Mouse (Mus musculus) retina, embryonic 14.5 days (tissue): ENCODE measurements around the gene Wipf2.
A peak's percentile ranks its signal among the peaks of the same experiment; 100 is the strongest.

Experiments used
- DNase-seq: peaks from one replicate; pipeline ENCODE4 v3.0.0-alpha.2; 2015; ENCODE audit warnings: low spot score

Wipf2 gene

DNA sequence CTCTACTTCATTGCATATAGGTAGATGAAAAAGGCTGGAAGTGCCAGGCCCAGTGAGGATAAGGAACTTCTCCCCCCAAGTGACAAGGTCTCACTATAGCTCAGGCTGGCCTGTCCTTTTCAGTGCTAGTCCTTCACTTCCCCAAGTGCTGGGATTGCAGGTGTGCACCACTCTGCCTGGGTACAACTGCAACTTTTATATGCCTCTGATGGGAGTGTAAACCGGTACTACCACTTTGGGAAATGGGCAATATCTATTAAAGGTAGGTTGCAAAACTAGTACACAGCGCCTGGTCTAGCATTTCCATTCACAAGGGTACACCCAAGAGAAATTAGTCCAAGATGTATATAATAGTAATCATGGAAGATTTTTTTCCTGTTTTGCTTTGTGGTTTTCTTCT lies 8.8 kb upstream of the Wipf2 start:
- DNase-seq, result no peak

DNA sequence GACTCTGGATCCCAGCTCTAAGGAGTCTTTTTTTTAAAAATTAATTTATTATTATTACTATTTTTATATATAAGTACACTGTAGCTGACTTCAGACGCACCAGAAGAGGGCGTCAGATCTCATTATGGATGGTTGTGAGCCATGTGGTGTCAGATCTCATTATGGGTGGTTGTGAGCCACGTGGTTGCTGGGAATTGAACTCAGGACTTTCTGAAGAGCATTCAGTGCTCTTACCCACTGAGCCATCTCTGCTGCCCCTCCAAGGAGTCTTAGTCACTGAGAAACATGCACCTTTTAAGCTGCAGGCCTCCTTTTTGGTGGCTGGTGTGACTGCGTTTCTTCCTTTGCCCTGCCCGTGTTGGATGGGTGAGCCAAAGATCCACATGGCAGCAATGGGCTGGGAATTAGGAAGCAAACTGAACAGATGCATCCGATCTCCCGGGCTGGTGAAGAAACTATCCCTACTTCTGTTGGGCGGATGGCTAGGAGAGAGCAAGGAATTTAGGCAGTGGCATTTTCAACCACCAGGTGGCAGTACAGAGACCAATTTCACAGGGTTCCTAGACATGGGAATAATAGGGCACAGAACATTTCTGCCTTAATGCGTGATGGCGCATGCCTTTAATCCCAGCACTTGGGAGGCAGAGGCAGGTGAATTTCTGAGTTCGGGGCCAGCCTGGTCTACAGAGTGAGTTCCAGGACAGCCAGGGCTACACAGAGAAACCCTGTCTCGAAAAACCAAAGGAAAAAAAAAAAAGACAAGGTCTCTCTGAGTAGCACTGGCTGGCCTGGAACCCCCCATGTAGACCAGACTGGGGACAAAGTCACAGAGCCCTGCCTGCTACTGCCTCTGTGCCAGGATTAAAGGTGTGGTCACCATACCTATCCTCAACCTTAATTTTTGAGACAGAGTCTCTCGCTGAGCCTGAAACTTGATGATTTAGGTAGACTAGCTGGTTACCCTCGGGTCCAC lies 4.4 kb upstream of the Wipf2 start:
- DNase-seq, result peak; percentile 97

DNA sequence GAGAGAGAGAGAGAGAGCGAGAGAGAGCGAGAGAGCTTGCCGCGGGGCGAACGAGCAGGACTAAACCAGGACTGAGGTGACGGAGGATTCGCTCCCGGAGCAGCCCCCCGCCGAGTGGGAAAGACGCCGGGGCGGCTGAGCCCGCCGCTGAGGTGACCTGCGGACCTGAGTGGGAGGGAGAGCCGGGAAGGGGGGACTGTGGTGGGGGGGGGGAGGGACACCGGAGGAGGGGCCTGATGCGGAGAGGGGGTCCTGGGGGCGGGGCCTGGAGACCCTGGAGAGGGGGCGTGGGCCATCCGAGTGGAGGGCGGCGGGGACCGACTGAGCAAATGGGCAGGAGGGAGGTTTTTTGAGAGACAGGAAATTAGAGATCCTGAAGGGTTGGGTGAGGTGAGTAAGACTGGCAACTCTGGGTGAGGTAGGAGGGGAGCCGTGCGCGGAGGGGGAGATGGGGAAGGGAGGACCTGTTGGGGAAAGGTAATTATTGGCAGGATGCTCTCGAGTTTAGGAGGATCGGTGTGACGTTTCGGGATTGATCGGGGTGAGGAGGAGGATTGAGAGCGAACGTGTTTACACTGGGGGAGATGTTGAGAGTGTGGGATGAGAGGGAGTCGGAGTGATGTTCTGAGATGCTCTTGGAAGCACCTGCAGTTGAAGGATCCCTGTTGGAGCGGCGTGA lies 452 bp downstream of the Wipf2 start:
- peak; percentile 78 for DNase-seq

DNA sequence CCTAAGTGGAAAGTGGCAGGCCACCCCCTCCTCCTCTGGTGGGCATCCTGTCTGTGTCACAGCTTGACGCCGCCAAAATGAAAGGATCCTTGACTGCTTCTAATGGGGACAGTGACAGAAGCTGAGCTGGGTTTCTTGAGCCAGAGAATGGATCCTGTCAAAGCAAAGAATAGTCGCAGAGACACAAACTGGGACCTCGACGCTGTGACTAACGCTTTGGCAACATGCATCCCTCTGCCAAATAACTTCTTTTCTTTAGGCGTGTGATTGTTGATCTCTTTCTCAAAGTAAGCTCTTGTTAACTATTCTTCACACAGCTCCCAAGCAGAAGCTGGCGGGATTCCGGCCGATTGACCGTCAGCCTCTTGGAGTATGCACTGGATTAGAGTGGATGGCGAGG lies 3.9 kb downstream of the Wipf2 start:
- DNase-seq, result no peak

DNA sequence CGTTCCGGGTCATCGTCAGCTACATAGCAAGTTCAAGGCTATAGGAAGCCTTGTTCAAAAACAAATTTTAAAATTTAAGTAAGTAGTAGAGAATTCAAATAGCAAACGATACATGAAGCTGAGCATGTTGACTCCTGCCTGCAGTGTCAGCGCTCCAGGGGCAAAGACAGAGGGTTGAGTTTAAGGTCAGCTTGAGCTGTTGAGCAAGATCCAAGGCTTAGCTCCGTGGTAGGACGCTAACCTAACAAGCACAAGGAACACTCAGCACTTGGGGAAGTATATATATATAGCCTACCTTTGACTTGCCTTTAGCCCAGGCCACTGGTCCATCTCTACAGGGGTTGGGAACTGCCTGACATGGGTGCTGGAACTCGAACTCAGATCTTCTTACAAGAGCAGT lies 6.5 kb downstream of the Wipf2 start:
- DNase-seq, result no peak

DNA sequence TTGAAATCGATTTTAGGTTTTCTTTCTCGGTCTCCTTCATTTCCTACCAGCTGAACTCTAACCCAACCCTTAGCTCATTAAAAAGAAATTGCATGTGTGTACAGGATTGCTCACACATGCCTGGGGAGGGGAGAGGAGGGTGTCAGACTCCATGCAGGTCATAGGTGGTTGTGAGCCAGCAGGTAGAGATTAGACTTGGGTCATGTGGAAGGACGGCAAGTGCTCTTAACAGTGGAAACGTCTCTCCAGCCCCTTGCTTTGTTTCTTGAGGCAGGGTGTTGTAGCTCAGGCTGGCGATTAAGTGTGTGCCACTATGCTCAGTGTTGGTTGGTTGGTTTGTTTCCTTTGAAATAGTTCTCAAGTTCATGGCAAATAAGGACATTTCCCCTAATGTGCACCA lies 7.4 kb downstream of the Wipf2 start:
- no peak for DNase-seq

DNA sequence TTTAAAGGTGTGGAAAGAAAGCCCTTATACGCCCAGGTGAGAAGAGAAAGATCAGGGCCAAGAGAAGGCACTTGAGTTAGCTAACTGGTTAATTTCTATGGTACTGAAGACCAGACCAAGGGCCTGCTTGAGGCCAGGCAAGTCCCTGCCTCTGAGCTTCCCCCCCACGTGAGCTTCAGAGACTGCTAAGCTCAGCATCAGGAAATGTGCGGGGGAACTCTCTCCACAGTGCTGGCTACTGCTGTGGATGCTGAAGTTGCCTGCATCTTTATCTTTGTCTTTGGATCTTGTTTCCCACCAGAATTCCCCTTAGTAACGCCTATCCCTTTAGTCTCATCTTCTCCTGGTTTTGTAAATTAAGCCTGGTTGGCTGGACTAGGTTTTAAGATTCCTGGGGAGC lies 8.0 kb downstream of the Wipf2 start:
- DNase-seq, result no peak

DNA sequence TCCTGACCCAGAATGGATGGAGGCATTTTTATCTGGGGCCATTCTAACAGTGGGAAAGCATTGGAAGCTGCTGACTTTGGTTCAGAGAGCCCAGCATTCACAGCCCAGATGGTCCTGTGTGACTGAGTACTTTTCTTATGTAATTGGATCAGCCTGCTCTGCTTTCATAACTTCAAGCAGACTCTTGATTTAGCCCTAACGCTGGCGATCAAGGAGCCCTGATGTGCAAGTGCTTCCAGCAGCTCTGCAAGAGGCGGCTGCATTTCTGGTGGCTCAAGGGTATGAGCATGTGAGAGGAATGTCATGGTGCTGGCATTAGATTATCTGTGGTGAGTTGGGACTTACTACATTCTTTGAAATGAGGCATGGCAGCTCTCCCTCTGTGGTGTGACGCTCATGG lies 8.6 kb downstream of the Wipf2 start:
- no peak for DNase-seq

DNA sequence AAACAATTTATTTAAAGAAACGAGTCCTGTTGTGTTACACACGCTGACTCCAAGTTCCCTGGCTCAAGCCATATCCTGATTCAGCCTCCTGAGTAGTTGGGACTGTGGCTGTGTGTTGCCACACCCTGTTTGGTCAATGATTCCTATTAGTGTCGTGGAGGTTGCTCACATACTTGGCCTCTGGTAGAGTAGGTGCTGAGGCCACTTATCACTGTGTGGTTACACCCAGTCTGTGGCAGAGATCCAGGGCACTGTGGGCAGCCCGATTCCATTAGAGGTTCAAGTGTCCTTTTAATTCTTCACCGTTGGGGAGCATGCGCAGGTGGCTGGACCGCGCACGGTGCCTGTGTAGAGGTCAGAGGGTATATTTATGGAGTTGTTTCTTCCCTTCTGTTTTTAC lies 10.5 kb downstream of the Wipf2 start:
- DNase-seq, result no peak

DNA sequence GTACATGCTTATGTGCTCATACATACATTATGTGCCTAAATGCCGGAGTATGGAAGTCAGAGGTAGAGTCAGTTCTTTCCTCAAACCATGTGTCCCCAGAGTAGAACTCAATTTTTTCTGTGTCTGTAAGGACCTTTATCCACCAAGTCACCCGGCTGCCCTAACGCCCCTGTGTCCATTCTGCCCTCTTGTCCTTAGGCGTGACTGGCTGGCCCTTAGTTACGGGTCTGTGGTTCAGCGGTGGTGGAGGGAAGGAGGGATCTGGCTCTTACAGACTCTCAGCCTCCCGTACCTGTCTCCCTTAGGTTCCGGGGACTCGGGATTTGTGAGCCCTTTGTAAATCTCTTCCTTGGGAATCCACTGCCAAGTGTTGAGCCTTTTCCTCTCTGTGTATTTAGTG lies 13.6 kb downstream of the Wipf2 start:
- DNase-seq, result no peak

DNA sequence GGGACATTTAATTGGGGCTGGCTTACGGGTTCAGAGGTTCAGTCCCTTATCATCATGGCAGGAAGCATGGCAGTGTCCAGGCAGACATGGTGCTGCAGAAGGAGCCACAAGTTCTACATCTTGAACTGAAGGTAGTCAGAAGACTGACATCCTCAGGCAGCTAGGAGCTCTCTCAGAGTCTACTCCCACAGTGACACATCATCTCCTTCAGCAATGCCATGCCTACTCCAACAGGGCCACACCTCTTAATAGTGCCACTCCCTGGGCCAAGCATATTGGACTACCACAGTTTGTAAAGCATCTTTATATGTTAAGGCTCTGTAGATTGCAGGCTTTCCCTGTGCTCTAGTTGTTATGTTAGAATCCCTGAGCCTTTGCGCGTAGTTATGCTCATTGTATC lies 24.3 kb downstream of the Wipf2 start:
- DNase-seq, result no peak

DNA sequence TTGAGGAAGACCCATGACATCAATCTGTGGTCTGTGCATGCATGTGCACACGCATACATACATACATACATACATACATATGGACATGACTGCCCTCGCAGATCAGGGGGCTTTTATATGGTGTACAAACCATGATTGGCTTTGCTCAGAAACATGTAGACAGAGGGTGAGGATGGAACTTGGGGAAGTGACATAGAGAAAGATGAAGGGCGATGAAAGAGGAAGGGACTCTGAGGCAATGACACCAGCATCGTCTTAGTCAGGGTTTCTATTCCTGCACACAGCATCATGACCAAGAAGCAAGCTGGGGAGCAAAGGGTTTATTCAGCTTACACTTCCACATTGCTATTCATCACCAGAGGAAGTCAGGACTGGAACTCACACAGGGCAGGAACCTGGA lies 25.6 kb downstream of the Wipf2 start:
- DNase-seq, result no peak

DNA sequence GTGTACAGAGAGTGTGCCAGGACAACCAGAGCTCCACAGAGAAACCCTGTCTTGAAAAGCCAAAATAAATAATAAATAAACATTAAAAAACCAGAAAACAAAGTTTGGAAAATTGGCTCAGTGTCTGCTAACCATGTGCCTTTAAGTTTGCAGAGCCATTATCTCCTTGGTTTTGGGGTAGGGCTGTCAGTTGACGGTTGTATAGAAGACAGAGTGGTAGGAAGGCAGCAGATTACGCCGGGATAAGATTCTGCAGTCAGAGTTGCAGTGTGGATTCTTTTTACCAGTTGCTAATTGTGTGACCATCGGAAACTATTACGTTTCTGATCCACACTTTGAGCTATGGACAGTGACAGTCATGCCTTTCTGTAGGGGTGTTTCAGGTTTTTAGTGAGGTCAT lies 26.5 kb downstream of the Wipf2 start:
- DNase-seq, result no peak

DNA sequence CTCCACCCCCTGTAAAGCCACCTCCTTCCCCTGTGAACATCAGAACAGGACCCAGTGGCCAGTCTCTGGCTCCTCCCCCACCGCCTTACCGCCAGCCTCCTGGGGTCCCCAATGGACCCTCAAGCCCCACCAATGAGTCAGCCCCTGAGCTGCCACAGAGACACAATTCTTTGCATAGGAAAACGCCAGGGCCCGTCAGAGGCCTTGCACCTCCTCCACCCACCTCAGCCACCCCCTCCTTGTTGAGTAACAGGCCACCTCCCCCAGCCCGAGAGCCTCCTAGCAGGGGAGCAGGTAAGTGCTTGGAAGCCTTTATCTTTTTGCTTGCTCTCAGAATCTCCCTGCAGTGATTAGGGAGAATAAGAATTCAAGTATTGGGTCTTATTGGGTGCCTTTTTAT lies 29.0 kb downstream of the Wipf2 start:
- no peak for DNase-seq

DNA sequence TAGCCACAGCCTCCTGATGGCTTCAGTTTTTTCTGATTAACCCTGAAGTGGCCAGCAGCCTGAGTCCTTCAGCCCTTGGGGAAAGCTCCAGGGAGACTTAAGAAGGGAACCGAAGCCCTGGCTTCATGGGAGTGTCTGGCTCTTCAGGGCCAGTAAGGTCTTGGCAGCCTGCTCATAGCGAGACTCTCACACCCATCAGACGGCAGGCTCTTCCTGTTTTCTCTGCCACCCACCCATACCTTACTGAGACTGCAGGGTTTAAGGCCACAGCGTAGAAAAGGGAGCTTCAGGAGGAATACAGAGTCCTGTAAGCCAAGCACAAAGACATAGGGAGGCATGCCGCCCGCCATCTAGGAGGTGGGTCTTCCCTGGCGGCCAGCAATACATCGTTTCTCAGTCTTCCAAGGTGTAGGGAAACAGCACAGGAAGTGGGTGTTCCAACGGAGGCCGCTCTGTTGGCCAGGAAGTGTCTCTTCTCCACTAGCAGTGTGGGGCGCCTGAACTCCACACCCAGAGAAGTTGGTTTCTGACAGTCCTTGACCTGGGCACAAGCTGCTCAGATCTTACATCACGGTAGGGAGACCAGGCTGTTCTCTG lies 37.2 kb downstream of the Wipf2 start:
- DNase-seq, result no peak

DNA sequence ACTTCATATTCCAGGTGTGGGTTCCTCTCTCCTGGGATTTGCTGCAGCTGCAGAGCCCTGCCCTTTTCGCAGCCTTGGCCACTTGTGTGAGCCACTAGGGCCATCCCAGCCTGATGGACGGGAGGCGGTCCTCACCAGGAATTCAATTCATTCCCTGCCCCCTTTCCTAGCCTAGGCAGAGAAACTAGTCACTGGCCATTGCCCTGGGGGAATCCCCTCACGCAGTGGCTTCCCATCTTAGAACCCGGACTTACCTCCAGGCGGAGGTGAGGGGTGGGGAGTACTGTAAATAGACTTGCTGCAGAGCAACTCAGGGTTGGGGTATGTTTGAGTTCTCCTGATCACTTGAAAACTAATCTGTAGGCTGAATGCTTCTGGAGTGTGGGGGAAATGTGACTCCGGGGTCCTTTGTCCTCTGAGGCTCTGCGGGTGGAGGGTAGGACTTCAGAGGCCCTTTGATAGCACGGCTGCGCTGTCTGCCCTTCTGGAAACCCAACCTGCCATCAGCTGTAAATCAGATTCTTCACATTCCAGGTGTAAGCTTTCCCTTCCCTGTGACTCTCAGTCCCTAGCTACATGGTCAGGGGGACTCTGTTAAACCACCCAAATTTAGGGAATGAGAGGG lies 39.3 kb downstream of the Wipf2 start:
- DNase-seq, result no peak

DNA sequence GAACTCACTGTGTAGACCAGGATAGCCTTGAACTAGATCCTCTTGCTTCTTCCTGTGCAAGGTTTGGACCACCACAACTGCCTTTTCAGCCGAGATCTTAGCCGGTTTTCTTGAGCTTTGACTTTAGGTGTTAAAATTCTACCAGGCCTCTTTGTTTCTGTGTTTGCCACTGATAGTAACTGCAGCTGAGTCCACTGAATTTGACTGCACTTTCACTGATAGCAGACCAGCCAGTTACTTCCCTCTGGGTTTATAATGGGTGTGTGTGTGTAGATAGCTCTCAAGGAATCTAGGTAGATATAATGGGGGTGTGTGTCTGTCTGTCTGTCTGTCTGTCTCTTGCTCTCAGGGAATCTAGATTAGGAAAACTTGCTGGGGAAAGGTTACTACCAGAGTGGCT lies 41.1 kb downstream of the Wipf2 start:
- DNase-seq, result no peak

DNA sequence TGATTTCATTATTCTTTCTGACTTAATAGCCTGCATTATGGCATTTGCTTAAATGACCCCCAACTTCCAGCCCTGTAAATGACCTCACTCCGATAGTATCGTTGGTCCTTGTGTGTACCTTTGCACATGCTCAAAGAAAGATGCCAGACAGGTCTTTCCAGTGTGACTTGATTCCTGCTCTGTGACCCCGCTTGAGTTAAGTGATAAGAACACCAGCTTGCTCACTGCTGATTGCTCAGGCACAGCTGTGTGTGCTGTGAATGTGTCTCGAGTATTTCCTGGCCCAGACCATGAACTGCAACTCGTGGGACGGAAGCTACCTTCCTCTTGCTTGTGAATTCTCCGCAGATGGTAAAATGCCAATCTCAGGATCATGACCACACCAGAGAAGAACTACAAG lies 41.6 kb downstream of the Wipf2 start:
- no peak for DNase-seq

DNA sequence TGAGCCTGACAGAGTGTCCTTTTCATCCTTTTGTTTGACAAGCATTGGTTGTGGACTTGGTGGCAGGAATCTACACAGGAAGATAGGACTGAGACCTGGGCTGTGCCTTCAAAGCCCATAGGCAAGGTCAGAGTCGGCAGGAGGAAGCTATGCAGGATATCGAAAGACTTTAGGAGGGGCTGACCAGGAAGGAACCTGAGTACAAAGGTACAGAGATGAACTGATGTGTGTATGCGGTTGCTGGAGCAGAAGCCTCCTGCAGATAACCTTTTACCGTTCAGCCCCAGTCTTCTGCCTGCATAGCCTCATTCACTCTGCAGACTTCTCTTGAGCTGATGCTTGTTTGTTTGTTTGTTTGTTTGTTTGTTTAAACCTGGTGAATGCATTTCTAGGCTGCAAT lies 42.1 kb downstream of the Wipf2 start:
- no peak for DNase-seq

DNA sequence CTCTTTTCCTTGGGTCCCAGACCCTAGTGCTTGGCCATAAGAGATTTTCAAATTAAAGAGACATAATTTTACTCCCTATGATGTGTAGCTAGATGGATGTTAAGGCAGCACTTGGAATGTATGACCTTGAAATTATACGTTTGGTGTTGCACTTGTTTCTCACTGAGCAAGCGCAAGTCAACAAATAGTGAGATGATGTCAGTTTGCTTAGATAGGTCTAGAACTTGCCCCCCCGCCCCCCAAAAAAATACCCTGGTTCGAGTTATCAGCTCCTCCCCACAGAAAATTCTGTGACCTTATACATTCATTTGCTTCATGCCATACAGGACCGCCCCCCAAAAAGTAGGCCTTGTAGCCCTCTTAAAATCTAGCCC lies 43.6 kb downstream of the Wipf2 start:
- no peak for DNase-seq

DNA sequence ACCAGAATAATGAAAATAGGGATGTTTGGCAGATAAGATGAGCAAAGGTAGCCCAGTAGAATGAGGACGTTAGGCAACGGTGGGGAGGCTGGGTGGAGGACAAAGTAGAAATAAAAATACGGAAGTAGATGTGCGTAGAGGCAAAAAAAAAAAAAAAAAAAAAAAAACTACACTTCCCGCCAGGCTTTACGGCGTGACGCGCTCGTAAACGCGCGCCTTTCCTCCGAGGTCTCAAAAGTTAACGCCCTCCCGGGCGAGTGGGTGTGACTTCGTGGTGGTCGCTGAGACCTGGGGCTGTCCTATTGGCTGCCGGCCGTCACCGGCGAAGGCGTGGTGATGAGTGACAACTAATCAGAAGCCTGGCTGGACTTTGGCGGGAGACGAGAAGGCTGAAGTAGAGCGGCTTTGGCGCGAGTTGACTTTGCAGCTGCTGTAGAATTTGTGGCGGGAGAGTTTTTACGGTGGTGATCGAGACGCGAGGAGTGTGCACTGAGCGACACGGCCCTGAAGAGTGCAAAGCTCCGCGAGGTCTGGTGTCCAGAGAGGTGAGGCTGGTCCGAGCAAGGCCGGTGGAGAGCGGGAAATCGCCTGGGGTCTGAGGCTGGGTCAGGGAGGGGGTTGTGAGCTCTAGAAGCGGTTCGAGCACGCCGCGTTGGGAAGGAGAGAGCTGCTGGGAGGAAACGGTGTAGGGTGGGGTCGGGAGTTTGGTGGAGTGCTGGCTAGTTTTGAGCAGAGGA lies 44.2 kb downstream of the Wipf2 start, which contains the start of gene Cdc6:
TSS of gene Cdc6 (plus strand) at position 365 of the 737 bp plus-strand sequence.
- DNase-seq, result peak; percentile 96

DNA sequence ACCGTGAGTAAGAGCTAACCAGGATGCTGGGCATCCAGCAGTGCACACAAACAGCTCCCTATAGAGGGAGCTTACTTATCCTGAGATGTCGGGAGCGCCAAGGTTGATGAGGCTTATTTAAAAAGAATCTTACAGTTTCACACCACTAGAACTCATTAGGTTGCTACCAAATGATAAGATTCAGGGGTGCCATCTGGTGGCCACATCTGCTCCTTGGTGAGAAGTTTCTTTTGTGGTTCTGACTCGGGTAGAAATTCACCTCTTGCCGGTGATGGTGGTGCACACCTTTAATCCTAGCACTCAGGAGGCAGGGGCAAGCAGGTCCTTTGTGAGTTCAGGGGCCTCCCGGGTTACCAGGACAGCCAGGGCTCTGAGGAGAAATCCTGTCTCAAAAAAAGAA lies 46.2 kb downstream of the Wipf2 start:
- DNase-seq, result peak; percentile 70
